Mouse (Mus musculus) left cerebral cortex, postnatal 36 days (tissue): ENCODE results near the gene Arhgap30. TPM values are rescaled to one million over a fixed set of nuclear protein-coding genes. Genes with fewer than 3 reads are reported as not detected.
A peak's percentile ranks its signal among the peaks of the same experiment; 100 is the strongest.

Experiments
- DNase-seq, 2 experiments: peaks; one replicate each; pipeline ENCODE4 v3.0.0; 2021 to 2022; ENCODE audit warnings: low spot score in 2 of 2, mixed read lengths in 1 of 2
- intact Hi-C: fragments of 180-260 bp; cut with DNase I; formaldehyde crosslinking; loops from one replicate; pipeline ENCODE4 v1.15.1; 2025
- total RNA-seq, 2 experiments: library from RNA; stranded (reverse); gene quantifications; 2 replicates each; pipeline ENCODE4 v1.2.3; 2021

Arhgap30 gene
- total RNA-seq, 2 experiments from 2014 or later, result 1.7 to 1.8 TPM

- no peak for DNase-seq
- intact Hi-C loops, result loop anchor here (10.0 kb wide), 1 partner anchor 192 kb away; no protein-coding TSS in a partner anchor
These were observed 15.9 kb upstream of the Arhgap30 start for GRCm38 (mm10) chr1:171372880-171373279.

- intact Hi-C loops, result loop anchor here (10.0 kb wide), 1 partner anchor 191 kb away; no protein-coding TSS in a partner anchor
- no peak for DNase-seq
These were observed 14.8 kb upstream of the Arhgap30 start for GRCm38 (mm10) chr1:171373946-171374345.

DNA sequence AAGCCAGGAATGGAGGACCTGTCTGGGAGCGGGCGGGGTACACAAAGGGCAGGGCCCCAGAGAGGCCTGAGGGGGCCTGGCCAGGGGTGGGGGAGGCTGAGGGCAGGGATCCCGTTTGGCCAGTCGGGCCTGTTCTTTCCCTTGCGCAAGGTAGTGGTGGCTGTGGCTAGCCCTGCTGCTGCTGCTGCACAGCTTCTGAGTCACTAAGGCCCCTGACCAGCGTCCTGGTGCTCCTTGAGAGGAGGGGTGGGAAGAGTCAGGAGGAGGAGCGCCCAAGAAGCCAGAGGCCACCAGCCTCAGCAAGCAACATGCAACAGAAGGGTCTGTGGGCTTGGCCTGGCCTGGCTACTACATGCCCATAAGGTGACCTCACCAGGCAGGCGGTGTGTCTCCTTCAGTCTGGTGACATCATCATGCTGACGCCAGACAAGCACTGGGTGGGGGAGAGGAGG, 13.1 kb upstream of the Arhgap30 start:
- no peak for DNase-seq
- intact Hi-C loops, result loop anchor here (10.0 kb wide), 1 partner anchor 189 kb away; no protein-coding TSS in a partner anchor

DNA sequence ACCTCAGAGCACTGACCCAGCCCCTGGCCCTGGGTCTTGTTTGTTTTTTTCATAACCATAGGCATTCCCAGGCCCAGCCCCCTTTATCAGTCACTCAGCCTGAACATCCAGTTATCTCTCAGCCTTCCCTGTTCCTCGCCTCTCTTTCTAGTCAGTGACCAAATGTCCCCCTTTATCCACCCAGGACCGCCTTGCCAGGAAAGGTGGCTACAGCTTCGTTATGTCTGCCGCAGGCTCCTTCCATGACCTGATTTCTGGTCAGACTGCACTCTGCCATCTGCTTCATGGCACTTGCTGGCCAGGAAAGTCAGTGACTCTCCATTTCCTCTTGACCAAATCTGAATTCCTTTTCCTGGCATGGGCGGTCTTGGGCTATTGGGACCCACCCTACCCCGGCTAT, 10.5 kb upstream of the Arhgap30 start:
- intact Hi-C loops, result loop anchor here (10.0 kb wide), 1 partner anchor 187 kb away; no protein-coding TSS in a partner anchor
- no peak for DNase-seq

DNA sequence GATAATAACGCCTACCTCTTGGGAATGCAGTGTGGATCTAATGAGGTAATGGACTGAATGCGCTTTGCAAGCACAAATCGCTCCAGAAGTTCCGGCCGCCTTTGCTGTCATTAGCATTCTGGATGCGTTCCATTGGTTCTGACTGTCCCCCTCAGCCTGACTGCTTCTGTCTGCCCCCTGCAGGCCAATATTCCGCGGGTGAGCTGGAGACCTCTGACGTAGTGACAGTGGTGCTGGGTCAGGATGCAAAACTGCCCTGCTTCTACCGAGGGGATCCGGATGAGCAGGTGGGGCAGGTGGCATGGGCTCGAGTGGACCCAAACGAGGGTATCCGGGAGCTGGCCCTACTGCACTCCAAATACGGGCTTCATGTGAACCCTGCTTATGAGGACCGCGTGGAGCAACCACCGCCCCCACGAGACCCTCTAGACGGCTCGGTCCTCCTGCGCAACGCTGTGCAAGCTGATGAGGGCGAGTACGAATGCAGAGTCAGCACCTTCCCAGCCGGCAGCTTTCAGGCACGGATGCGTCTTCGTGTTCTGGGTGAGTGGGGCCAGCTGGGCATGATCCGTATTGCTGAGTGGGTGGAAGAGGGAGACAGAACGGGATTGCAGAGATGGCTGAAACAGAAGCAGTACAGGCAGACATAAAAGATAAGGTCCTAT, 8.7 kb upstream of the Arhgap30 start:
- DNase-seq, result peak; percentile 52 to 67
- intact Hi-C loops, result loop anchor here (10.0 kb wide), 1 partner anchor 185 kb away; no protein-coding TSS in a partner anchor

DNA sequence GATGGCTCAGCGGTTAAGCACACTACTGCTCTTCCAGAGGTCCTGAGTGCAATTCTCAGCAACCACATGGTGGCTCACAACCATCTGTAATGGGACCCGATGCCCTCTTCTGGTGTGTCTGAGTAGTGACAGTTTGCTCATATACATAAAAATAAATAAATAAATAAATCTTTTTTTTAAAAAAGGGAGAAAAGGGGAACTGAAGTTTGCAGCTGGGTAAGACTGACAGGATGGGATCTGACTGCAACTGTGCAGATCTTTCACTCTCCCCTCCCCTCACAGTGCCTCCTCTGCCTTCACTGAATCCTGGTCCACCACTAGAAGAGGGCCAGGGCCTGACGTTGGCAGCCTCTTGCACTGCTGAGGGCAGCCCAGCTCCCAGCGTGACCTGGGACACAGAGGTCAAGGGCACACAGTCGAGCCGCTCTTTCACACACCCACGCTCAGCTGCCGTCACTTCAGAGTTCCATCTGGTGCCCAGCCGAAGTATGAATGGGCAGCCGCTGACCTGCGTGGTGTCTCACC, 6.6 kb upstream of the Arhgap30 start:
- intact Hi-C loops, result no loop called here
- DNase-seq, result no peak

DNA sequence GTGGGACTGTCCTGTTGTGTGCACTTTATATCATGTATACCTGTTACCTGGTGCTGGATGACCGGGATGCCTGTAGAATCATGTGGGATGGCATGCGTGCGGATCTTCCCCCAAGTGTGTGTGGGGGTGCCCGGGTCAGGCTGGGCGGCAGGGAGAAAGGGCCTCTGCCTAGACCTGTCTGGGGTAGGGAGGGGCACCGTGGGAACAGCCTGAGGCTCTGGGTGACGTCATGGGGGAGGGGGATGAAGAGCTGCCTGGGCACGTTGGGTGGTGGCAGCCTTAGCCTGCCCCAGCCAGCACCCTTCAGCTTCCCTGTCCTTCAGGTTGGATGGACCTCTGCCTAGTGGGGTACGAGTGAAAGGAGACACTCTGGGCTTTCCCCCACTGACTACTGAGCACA, 4.4 kb upstream of the Arhgap30 start:
- intact Hi-C loops, result no loop called here
- no peak for DNase-seq

DNA sequence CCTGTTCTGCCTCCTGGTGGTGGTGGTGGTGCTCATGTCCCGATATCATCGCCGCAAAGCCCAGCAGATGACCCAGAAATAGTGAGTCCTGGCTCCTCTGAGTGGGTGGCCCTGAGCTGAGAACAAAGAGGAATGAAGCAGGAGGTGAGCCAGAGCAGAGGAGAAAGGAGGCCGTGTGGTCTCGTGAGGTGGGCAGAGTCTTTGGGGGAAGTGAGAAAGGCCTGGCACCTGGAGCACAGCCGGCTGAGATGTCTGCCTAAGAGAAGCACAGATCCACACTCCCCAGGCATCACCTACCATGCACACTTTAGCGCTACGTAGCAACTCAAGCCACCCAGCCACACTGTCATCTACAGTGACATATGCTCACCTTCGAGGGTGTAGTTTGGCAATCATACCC, 3.6 kb upstream of the Arhgap30 start:
- DNase-seq, result no peak
- intact Hi-C loops, result no loop called here

DNA sequence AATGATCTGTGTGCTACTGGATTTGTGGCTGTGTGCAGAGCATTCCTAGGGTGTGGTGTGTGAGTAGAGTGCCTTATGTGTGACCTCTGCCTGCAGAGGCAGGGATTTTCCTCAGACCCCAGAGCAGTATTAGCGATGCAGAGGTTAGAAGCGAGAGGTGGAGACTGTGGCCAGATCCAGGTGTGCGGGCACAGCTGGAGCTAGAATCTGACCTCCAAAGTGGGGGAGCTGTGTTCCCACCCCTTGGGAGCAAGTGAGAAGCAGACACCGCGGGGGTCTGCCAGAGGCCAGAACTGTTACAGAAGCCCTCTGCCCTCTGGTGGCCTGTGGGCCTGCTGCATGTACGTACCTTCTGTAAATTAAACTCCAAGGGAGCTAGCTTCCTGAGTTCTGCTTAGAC, 1.7 kb upstream of the Arhgap30 start:
- intact Hi-C loops, result no loop called here
- no peak for DNase-seq

DNA sequence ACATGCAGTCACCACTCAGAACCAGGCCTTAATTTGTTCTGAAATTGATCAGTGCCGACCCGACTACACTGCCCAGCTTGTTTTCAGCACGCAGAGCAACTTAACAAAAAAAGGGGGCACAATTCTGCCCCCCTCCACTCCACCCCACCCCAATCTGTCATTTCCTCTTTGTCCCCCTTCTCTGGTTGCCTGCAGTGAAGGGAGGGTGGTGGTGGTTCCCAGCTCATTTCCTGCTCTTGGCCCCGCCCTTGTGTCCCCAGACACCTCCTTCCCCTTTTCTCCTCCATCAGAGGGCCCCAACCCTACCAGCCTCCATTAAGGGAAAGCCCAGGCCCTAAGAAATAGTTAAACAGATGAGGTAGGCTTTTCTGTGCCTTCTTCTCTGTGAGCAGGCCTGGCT, 1.3 kb downstream of the Arhgap30 start:
- intact Hi-C loops, result no loop called here
- DNase-seq, result no peak

- DNase-seq, result no peak
- intact Hi-C loops, result no loop called here
These were observed 13.1 kb downstream of the Arhgap30 start for GRCm38 (mm10) chr1:171401821-171402220.

- intact Hi-C loops, result no loop called here
- DNase-seq, result no peak
These were observed 14.2 kb downstream of the Arhgap30 start for GRCm38 (mm10) chr1:171402991-171403390.

GRCm38 (mm10) chr1:171407263-171407662, 18.5 kb downstream of the Arhgap30 start:
- intact Hi-C loops, result no loop called here
- no peak for DNase-seq

GRCm38 (mm10) chr1:171410231-171410630, 21.5 kb downstream of the Arhgap30 start:
- DNase-seq, result no peak
- intact Hi-C loops, result loop anchor here (5.0 to 10.0 kb wide), 2 partner anchors 67 to 295 kb away; partner anchors contain the start of gene Cfap126

DNA sequence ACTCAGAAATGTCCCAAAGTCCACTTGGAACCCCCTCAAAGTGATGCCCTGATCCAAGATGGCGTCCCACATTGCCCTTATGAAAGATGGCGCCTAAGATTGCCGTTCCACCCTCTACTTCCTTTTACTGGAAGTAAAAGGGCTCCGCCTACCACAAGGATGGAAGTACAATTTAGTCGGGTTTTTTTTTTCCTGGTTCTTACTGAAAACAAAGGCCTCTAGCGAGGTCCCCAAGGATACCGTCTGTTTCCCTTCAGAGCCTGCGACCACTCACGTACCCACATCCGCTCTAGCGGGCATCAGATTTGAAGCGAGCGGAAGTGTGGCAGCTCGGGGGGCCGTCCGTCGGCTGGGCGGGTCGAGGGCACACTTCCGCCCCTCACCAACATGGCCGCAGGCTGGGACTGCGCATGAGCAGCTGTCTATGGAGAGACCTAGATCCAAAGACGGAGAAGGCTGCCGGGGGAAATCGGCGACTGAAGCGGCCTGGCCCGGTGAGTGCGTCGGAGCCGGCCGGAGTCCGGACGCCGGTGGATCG, 22.3 kb downstream of the Arhgap30 start, which contains the start of gene Usf1:
Gene Usf1 (plus strand): TSS at position 367 of the 538 bp plus-strand sequence.
- peak; percentile 95 to 96 for DNase-seq
- intact Hi-C loops, result loop anchor here (1.0 to 10.0 kb wide), 5 partner anchors 50 to 296 kb away; partner anchors contain the start of genes Alyref2, Cfap126 and Dedd

DNA sequence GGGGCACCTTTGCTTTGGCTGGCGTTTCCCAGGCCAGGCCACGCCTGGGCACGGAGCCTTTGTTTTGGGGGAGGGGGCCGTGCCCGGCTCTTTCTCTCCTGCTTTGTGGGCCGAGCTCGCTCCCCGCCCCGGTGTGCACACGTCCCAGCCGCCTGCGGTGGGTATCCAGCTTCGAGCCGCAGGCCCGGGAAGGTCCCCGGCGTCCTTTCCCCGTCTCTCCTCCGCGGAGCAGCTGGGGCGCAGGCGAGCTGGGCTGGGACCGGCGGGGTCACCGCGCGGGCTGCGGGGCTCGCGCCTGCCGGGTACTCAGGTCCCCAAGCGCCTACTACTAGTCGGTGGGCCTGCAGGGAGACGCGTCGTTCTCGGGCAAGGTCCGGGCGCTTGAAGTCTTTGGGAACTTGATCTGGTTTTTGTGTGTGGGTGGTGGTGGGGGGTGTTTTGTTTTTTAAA, 22.8 kb downstream of the Arhgap30 start:
- DNase-seq, result no peak
- intact Hi-C loops, result loop anchor here (1.0 to 10.0 kb wide), 5 partner anchors 50 to 297 kb away; partner anchors contain the start of genes Alyref2, Cfap126 and Dedd

GRCm38 (mm10) chr1:171412001-171412441, 23.3 kb downstream of the Arhgap30 start:
- intact Hi-C loops, result loop anchor here (5.0 to 10.0 kb wide), 2 partner anchors 65 to 297 kb away; partner anchors contain the start of gene Cfap126

DNA sequence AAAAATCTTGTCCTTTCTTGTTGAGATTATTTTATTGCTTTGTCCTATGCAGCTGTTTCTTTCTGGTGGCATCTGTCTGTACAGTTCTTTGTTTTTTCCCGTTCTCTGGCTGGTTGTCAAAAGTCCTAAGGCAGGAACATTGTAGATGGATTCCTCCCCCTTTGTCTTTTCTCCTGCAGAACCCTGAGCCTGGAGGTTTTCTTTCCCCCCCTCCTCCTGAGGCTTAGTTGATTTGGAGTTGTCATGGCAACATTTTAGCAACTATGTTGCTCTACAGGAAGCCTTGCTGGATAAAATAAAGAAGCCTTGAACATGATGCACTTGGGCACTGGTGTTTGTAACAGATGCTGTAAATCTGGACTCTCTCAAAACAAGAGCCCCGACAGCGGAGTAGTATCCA, 23.7 kb downstream of the Arhgap30 start:
- intact Hi-C loops, result loop anchor here (5.0 to 10.0 kb wide), 2 partner anchors 65 to 298 kb away; partner anchors contain the start of gene Cfap126
- DNase-seq, result peak in 1 of 2 experiments; percentile 9

More at GRCm38 (mm10) chr1:171412001-171412441, 23.3 kb downstream of the Arhgap30 start:
- peak; percentile 28 to 40 for DNase-seq

- intact Hi-C loops, result loop anchor here (5.0 to 10.0 kb wide), 2 partner anchors 64 to 299 kb away; partner anchors contain the start of gene Cfap126
- DNase-seq, result no peak
These were observed 24.9 kb downstream of the Arhgap30 start for GRCm38 (mm10) chr1:171413608-171414007.

DNA sequence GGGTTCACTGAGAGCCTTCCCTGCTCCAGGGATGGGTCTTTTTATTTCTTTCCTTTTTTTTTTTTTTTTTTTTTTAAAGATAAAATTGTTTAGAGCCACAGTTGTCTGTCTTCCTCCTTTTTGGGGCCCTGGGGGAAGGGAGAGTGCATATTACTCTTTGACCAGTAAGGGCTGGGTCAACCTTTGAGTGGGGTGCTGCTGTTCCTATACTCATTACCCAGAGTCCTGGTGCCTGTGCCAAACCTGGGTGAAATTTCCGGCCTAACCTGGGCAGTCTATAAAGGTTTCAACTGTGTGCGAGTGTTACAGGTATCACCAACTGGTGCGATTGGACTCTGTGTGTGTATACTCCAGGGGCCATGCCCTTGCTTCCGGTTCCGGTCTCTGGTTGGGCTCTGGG, 29.9 kb downstream of the Arhgap30 start, which contains the start of gene Tstd1:
Gene Tstd1 (plus strand): TSS at position 213 of the 400 bp plus-strand sequence.
- intact Hi-C loops, result loop anchor here (10.0 kb wide), 1 partner anchor 304 kb away; the partner anchor contains the start of gene Cfap126
- DNase-seq, result no peak
